ENCODE assay signal across 22 mouse cellular contexts in genomic region chr5:140162071-140162845, GRCm38 (mm10).
DNase-seq lines count a peak whose midpoint lies in the region; ATAC-seq lines count a peak whose summit lies in the region.
"Had no signal": no experiment of that assay in that cellular context is flagged by ENCODE, and none has a peak within 500 bp of the region (broad histone marks: within the 10 kb centered on the region; RNA-seq: fewer than 3 reads in every experiment).

No protein-coding gene starts in this region.

- ATAC-seq in granulocyte monocyte progenitor cell, adult 5-6 weeks (replicated peaks; ENCODE audit: poor library complexity, severe bottlenecking) = peak; percentile 71
- ATAC-seq: activated CD4-positive, CD25-positive, alpha-beta regulatory T cell, adult 4 months; forebrain, embryonic 14.5 days; intestine, postnatal 0 days; midbrain, embryonic 13.5 days had no signal

- peak; percentile 43 for DNase-seq in adrenal gland, adult 2 months
- DNase-seq in adrenal gland, postnatal 25 days = no peak
- DNase-seq in retina, adult 2 months (ENCODE audit: low read depth, low spot score) = peak; percentile 53
- DNase-seq in retina, embryonic 14.5 days (ENCODE audit: low spot score) = no peak
- no peak for DNase-seq in left cerebral cortex, adult 8-10 months (ENCODE audit: low spot score in 2 of 2)
- no peak for DNase-seq in urinary bladder, postnatal 36 days (ENCODE audit: low spot score in 2 of 2)
- DNase-seq in layer of hippocampus, postnatal 10 days (ENCODE audit: low spot score in 2 of 2) = no peak
- DNase-seq: cerebellum, adult 18-20 months; cerebellum, postnatal 25 days; embryo, embryonic 11 days; gastrocnemius, postnatal 14 days; heart, adult 18-20 months; heart, postnatal 36 days; kidney, adult 9 months; kidney, postnatal 10 days; liver; right cerebral cortex, postnatal 14 days had no signal

Comparison
In these comparisons a context has a peak if more than half of its experiments do, and no peak if none do; other contexts are left out.
1. DNase-seq: peak in adrenal gland, adult 2 months (single experiment) and retina, adult 2 months (single experiment); none in adrenal gland, postnatal 25 days (single experiment), retina, embryonic 14.5 days (single experiment), left cerebral cortex, adult 8-10 months (0 of 2), urinary bladder, postnatal 36 days (0 of 2) and layer of hippocampus, postnatal 10 days (0 of 2).